Mouse (Mus musculus): ENCODE data around the gene Ndufb10. TPM values are rescaled to one million over a fixed set of nuclear protein-coding genes. Genes with fewer than 3 reads are reported as not detected.
A peak's percentile ranks its signal among the peaks of the same experiment; 100 is the strongest.

Ndufb10 gene
- 406 and 413 TPM in 2 replicates for polyA plus RNA-seq (2015; fragmentation: Nextera tagmentation; extraction: Ambion mirVana)

DNA sequence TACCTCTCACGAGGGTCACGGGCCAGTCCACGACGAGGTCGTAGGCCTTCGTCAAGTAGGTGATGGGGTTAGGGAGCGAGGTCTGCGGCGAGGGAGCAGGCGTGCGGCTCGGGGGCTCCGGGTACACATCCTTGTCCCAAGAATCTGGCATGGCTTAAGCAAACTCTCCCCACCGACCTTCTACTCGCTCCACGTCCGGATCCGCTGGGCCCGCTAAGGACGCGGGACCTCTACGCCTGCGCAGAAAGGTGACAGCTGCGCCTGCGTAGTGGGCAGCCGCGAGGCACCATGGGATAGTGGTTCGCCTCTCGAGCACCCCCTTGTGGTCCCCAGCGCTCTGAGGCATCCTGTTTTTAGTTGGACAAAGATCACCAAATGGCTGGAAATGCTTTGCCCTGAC lies at the start of gene Ndufb10:
Gene Ndufb10 (minus strand): TSS at position 295 of the 400 bp plus-strand sequence.
- Histone ChIP-seq H3K4me2 (replicated peaks; ENCODE audit: low read depth) (peak within 1 kb of the TSS; percentile 82), H3K27ac (ENCODE audit: low read depth, low read length) (peak within 1 kb of the TSS; percentile 82), H3K9me3 (ENCODE audit: control insufficient read depth) (no peaks in the 10 kb centered on the region), H3K4me3 (ENCODE audit: low read depth, low read length) (peak within 1 kb of the TSS; percentile 82), H3K4me1 (replicated peaks; ENCODE audit: control insufficient read depth, insufficient read depth, low read length) (0 out of 2 replicates have a peak, but pooled peaks cover 3% of the 10 kb centered on the region), H3K9ac (ENCODE audit: low read depth, low read length) (peak within 1 kb of the TSS; percentile 81), H3K27me3 (replicated peaks; ENCODE audit: control insufficient read depth, insufficient read depth, low read length) (peaks cover 3% of the 10 kb centered on the region; the same call in 1 of the 2 replicates), H3K36me3 (ENCODE audit: control insufficient read depth, insufficient read depth) (peaks cover 11% of the 10 kb centered on the region)
- peak; percentile 100 for TF ChIP-seq CTCF (IDR thresholded peaks at IDR 0.05; ENCODE audit: low read depth)
- peak; percentile 50 for ATAC-seq
- under 1% methylated on average over 30 of the region's 30 CpGs for WGBS

DNA sequence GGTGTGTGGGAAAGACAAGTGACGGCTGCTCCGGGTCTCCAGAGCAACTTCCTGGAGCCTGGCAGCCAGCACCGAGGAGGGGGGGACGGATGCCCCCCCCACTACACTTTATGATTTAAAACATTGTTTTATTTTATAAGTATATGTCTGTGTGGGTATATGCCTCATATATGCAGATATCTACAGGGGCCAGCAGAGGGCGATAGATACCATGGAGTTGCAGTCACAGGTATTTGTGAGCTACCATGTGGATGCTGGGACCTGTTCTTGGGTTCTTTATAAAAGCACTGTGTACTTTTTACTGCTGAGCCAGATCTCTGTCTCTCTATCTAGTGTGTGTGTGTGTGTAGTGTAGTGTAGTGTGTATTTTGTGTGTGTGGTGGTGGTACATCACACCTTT lies 49.0 kb upstream of the Ndufb10 start:
- H3K9me3 ChIP-seq (ENCODE audit: control insufficient read depth) = no peaks in the 10 kb centered on the region
- H3K27ac ChIP-seq (ENCODE audit: low read depth, low read length) = no peak overlapping the region
- no peaks in the 10 kb centered on the region for H3K36me3 ChIP-seq (ENCODE audit: control insufficient read depth, insufficient read depth)
- no peaks in the 10 kb centered on the region for H3K4me1 ChIP-seq (replicated peaks; ENCODE audit: control insufficient read depth, insufficient read depth, low read length)
- no peak overlapping the region for H3K9ac ChIP-seq (ENCODE audit: low read depth, low read length)
- H3K4me3 ChIP-seq (ENCODE audit: low read depth, low read length) = no peak overlapping the region
- no peak overlapping the region for H3K4me2 ChIP-seq (replicated peaks; ENCODE audit: low read depth)
- no peak for ATAC-seq
- 80% methylated on average over 5 of the region's 5 CpGs for WGBS
- no peak for TF ChIP-seq CTCF (IDR thresholded peaks at IDR 0.05; ENCODE audit: low read depth)
- H3K27me3 ChIP-seq (replicated peaks; ENCODE audit: control insufficient read depth, insufficient read depth, low read length) = no peaks in the 10 kb centered on the region

DNA sequence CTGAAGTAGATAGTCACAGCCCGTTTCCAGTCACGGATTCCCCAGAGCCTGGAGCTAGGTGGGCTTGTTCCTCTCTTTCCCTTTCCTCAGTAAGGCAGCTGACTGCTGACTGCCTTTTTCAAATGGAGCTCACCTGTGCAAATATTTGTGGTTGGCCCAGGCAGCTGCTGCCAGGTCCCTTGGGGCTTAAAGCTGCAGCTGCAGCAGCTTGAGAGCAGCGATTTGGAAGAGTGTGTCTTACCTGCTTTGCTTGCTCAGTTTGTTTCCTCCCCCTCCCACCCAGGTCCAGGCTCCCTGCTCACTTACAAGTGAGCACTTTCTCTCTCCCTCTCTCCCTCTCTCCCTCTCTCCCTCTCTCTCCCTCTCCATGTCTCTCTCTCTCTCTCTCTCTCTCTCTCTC lies 44.9 kb upstream of the Ndufb10 start:
- Histone ChIP-seq H3K9me3 (ENCODE audit: control insufficient read depth) (no peaks in the 10 kb centered on the region), H3K4me3 (ENCODE audit: low read depth, low read length) (no peak overlapping the region), H3K4me2 (replicated peaks; ENCODE audit: low read depth) (no peak overlapping the region), H3K27me3 (replicated peaks; ENCODE audit: control insufficient read depth, insufficient read depth, low read length) (no peaks in the 10 kb centered on the region), H3K9ac (ENCODE audit: low read depth, low read length) (no peak overlapping the region), H3K4me1 (replicated peaks; ENCODE audit: control insufficient read depth, insufficient read depth, low read length) (no peaks in the 10 kb centered on the region), H3K36me3 (ENCODE audit: control insufficient read depth, insufficient read depth) (no peaks in the 10 kb centered on the region), H3K27ac (ENCODE audit: low read depth, low read length) (no peak overlapping the region)
- no peak for ATAC-seq
- 25% methylated on average over 3 of the region's 3 CpGs for WGBS
- TF ChIP-seq CTCF (IDR thresholded peaks at IDR 0.05; ENCODE audit: low read depth) = no peak

- Histone ChIP-seq H3K27ac (ENCODE audit: low read depth, low read length) (no peak overlapping the region), H3K4me2 (replicated peaks; ENCODE audit: low read depth) (no peak overlapping the region)
Observed at GRCm38 (mm10) chr17:24766266-24766875, 42.1 kb upstream of the Ndufb10 start.

DNA sequence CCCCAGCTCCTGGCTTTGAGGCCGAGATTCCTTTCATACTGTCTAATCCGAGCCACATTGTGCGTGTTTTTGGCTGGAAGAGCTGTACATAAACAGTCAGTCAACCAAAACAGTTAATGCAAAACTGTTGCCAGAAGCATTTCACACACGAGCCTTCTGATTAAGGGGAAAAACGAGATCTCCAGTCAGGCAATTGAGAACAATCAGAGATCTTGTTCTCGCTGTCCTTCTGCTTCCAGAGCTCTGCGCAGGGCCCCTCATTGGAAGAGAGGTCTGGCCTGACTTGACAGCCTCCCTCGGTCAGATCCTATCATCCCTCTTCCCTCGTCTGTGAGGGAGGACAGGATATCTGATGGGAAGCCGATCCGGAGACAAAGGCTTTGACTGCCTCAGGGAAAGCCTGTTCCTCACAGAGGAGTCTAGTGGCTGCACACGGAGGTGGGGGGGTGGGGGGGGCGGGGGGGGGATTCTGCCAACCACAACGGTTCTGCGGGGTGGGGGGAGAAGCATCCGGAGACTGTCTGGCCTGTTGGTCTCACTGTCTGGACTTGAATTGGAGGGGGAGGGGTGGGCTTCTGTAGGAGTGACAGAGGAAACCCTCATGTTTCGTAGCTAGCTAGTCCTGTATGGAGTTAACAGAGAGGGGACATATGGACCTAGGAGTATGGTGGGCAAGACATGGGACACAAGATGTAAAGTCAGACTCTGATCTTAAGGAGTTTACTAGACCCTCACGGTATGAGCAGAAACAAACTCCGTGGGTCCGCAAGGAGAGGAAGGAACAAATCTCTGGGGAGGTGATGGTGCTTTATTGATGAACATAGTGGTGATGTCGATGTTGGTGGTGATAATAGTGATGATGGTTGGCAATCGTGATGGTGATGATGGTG lies 41.0 kb upstream of the Ndufb10 start:
- Histone ChIP-seq H3K4me2 (replicated peaks; ENCODE audit: low read depth) (no peak overlapping the region), H3K4me1 (replicated peaks; ENCODE audit: control insufficient read depth, insufficient read depth, low read length) (no peaks in the 10 kb centered on the region), H3K27ac (ENCODE audit: low read depth, low read length) (no peak overlapping the region), H3K9ac (ENCODE audit: low read depth, low read length) (no peak overlapping the region), H3K9me3 (ENCODE audit: control insufficient read depth) (no peaks in the 10 kb centered on the region), H3K4me3 (ENCODE audit: low read depth, low read length) (no peak overlapping the region), H3K27me3 (replicated peaks; ENCODE audit: control insufficient read depth, insufficient read depth, low read length) (no peaks in the 10 kb centered on the region), H3K36me3 (ENCODE audit: control insufficient read depth, insufficient read depth) (no peaks in the 10 kb centered on the region)
- no peak for ATAC-seq
- no peak for TF ChIP-seq CTCF (IDR thresholded peaks at IDR 0.05; ENCODE audit: low read depth)
- 51% methylated on average over 22 of the region's 22 CpGs for WGBS

More at GRCm38 (mm10) chr17:24766266-24766875, 42.1 kb upstream of the Ndufb10 start:
- WGBS = 20% methylated on average over 12 of the region's 12 CpGs
- Histone ChIP-seq H3K4me3 (ENCODE audit: low read depth, low read length) (no peak overlapping the region), H3K9ac (ENCODE audit: low read depth, low read length) (no peak overlapping the region), H3K4me1 (replicated peaks; ENCODE audit: control insufficient read depth, insufficient read depth, low read length) (no peaks in the 10 kb centered on the region), H3K9me3 (ENCODE audit: control insufficient read depth) (no peaks in the 10 kb centered on the region), H3K36me3 (ENCODE audit: control insufficient read depth, insufficient read depth) (no peaks in the 10 kb centered on the region), H3K27me3 (replicated peaks; ENCODE audit: control insufficient read depth, insufficient read depth, low read length) (no peaks in the 10 kb centered on the region)
- no peak for ATAC-seq
- TF ChIP-seq CTCF (IDR thresholded peaks at IDR 0.05; ENCODE audit: low read depth) = no peak

DNA sequence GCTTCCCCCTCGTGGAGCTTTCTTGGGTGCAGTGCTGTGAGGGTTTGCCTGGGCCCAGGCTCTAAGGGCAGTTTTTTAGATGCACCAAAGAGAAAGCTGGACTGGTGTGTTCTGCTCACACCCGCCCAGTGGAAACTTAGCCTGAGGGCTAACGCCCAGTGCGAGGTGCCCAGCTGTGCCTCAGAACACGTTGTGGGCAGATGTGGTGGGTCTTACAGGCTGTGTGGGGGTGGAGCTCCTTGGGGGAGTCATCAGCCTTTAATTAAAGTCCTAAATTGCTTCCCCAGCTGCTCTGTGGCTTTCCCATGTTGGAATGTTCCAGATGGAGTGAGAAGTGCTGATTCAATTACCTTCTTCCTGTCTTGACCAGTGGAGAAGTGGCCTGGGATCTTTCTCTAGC lies 36.8 kb upstream of the Ndufb10 start:
- no peaks in the 10 kb centered on the region for H3K9me3 ChIP-seq (ENCODE audit: control insufficient read depth)
- H3K27me3 ChIP-seq (replicated peaks; ENCODE audit: control insufficient read depth, insufficient read depth, low read length) = 0 out of 2 replicates have a peak, but pooled peaks cover 2% of the 10 kb centered on the region
- H3K4me2 ChIP-seq (replicated peaks; ENCODE audit: low read depth) = no peak overlapping the region
- no peak overlapping the region for H3K27ac ChIP-seq (ENCODE audit: low read depth, low read length)
- no peak for TF ChIP-seq CTCF (IDR thresholded peaks at IDR 0.05; ENCODE audit: low read depth)
- WGBS = 51% methylated on average over 5 of the region's 5 CpGs
- H3K36me3 ChIP-seq (ENCODE audit: control insufficient read depth, insufficient read depth) = no peaks in the 10 kb centered on the region
- H3K9ac ChIP-seq (ENCODE audit: low read depth, low read length) = no peak overlapping the region
- ATAC-seq = no peak
- no peaks in the 10 kb centered on the region for H3K4me1 ChIP-seq (replicated peaks; ENCODE audit: control insufficient read depth, insufficient read depth, low read length)
- no peak overlapping the region for H3K4me3 ChIP-seq (ENCODE audit: low read depth, low read length)
